Mouse (Mus musculus) spleen, adult 12 weeks (tissue): ENCODE measurements around the gene Lctl.
"Not testable (repeated sequence)": the region's sequence is repeated elsewhere in the genome, so short reads cannot be mapped to it uniquely, and the experiment has no call there.

Experiments used
- DNase-seq: peaks from one replicate; pipeline ENCODE4 v3.0.0; 2022; ENCODE audit warnings: low spot score

Lctl gene

GRCm38 (mm10) chr9:64120584-64121277 lies 3.8 kb downstream of the Lctl start:
- peak; percentile 9 for DNase-seq

DNA sequence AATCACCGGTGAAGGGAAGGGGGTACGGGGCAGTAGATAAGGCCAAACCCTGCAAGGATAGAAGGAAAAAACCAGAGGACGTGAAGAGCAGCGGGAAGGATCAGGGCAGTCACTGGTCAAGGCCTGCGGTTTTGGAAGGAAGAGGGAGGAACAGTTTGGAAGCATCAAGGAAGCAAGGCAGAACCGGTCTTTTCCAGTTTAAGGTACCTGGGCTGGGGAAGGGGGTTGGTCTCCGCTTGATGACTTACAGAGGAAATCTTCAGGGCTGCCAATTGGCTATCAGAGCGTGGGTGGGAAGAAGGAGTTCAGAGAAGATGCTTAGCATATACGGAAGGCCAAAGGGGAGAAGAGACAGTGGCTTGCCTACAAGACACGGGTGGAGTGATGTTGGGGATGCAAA lies 5.7 kb downstream of the Lctl start:
- DNase-seq, result no peak

GRCm38 (mm10) chr9:64124846-64125245 lies 7.9 kb downstream of the Lctl start:
- not testable (repeated sequence) for DNase-seq

- DNase-seq, result no peak
Measured at GRCm38 (mm10) chr9:64125307-64125706, 8.4 kb downstream of the Lctl start.

GRCm38 (mm10) chr9:64126121-64126520 lies 9.2 kb downstream of the Lctl start:
- no peak for DNase-seq

GRCm38 (mm10) chr9:64131623-64132022 lies 14.7 kb downstream of the Lctl start:
- no peak for DNase-seq

DNA sequence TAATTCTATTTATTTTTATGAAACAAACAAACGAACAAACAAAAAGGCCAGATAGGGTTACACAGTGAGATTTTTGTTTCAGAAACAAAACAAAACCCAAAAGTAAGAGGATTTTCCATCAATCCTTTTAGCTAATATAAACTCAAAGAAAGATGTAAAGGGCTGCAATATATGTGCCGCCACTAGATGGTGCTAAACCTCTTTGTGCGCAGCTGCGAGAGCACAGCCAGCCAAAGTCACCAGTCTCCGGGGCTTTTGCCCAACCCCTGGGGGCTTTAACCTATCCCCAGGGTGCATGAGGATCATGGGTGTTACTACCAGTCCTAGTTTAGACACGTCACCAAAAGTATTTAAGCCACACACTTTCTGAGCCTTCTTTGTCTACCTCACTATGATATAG lies 21.9 kb downstream of the Lctl start:
- DNase-seq, result peak; percentile 40

DNA sequence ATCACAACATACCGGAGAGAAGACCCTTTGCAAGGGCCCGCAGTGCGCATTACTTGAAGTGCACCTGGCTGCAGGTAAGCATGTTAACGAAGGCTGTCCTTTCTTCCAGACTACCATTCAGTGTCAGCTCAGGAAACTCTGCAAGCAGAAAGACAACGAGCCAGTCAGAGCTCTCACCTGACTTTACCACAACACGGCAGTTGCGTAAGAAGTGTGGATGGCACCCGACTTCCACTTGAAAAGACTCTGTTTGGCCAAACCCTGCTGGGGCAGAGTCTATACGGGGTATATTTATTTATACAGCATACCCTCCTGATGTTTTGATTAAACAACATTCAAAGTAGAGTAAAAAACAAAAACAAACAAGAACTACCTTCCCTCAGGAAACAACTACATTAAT lies 22.9 kb downstream of the Lctl start:
- no peak for DNase-seq

DNA sequence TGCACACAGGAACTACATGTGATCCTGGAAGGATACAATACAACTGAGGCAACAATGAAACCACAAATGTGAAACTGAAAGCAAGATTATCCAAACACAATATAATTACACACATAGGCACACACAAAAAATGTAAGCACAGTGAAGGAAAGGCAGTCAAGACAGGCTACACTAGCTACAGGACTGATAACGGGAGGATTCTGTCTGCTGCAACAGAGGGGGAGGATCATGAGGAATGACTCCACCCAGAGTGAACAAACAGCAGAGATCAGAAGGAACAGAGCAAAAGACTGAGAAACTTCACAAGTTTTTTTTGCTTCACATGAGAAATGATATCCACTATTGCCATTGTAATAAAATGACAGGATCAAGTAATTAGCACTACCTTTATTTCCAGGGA lies 39.7 kb downstream of the Lctl start:
- DNase-seq, result no peak

DNA sequence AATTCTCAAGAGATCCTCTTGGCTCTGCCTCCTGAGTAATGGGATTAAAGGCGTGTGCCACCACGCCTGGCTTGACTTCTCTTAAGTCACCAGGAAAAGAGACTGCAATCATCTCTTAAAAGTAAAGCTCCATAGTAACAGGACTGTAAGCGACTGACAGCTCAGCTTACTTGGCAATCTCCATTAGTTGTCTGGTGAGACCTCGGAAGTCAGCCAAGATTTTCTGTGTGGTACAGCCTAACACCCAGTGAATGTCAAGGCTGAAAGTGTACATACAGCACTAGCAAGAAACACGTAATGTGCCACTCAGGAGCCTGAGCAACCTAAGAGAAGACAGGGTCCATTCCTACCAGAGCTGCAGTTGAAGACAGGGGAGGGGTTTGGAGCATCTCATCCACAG lies 43.5 kb downstream of the Lctl start:
- DNase-seq, result no peak

- not testable (repeated sequence) for DNase-seq
Measured at GRCm38 (mm10) chr9:64169967-64170366, 53.0 kb downstream of the Lctl start.

DNA sequence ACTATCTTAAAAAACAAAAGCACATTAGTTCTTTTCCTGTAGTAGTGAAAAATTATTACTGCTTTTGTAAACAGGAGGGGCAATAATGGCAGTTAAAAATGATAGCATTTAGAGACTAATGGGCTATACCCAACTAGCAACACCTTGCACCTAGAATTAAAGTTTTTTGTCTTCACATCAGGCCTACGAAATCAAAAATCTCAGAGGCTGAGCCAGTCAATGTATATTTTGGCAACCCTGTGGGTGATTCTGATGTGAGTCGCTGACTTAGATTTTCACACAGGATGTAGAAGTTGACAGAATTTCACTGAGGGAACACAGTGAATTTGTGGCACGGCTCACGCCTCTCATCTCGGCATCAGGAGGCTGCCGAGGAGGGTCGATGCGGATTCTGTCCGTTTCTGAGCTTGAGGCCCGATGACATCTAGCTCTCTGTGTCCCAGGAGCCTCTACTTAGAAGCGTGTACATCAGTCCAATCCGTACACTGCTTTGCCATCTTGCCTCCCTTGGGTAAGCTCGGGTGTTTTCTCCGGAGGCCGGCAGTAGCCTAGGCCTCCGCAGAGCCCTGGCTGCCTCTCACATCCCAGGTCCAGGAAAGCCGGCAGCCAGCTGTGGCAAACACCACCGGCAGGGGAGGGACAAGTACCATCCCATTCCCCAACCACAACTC lies 55.3 kb downstream of the Lctl start:
- DNase-seq, result no peak

DNA sequence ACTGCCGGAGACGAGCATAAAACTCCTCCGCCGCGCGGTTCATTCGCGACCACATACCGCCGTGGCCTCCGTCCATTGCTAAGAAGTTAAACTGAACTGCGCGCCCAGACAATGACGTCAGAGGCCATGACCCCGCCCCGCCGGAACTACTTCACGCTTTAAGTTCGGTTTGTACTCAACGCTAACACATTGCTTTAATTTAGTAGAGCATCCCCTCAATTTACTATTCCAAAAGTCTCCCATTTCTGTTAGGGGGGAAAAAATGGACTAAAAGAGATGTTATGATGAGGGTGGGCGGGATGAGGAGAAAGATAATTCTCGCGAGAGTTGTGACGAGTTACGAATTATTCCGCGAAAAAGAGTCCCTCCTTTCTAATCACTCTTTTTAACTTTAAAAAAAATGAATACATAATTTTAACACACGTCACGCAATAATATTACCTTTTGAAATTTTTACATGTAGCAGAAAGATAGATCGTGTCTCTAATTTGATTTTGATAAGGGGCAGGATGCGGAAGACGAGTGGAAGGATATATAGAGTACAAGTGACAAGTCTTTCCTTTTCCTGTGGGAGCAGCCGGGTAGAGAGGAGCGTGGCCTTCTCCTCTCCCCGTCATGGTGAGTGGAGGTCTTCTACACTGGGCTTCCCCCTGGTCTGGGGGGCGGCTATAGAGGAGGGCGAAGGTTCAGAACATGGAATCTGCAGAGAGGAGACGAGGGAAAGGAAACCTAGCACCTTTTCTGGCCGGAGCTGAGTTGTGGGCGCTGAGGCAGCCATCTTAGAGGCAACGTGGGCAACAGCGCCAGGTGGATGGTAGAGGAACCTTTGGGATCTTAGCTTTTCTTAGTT lies 56.1 kb downstream of the Lctl start, which contains the start of the genes Zwilch and Rpl4:
Zwilch (minus strand) TSS at position 289 of the 850 bp plus-strand sequence.
Rpl4 (plus strand) TSS at position 560 of the 850 bp plus-strand sequence.
- DNase-seq, result peak; percentile 80

GRCm38 (mm10) chr9:64173666-64174220 lies 56.8 kb downstream of the Lctl start:
- DNase-seq, result no peak

GRCm38 (mm10) chr9:64174341-64174740 lies 57.4 kb downstream of the Lctl start:
- no peak for DNase-seq

- no peak for DNase-seq
Measured at GRCm38 (mm10) chr9:64174766-64175165, 57.8 kb downstream of the Lctl start.

- no peak for DNase-seq
Measured at GRCm38 (mm10) chr9:64175378-64175777, 58.4 kb downstream of the Lctl start.

GRCm38 (mm10) chr9:64178610-64178973 lies 61.6 kb downstream of the Lctl start:
- DNase-seq, result no peak

- DNase-seq, result peak; percentile 83
Measured at GRCm38 (mm10) chr9:64178974-64179646, 62.2 kb downstream of the Lctl start, which contains the start of gene Snapc5. Snapc5 (plus strand) TSS chr9:64179274.

DNA sequence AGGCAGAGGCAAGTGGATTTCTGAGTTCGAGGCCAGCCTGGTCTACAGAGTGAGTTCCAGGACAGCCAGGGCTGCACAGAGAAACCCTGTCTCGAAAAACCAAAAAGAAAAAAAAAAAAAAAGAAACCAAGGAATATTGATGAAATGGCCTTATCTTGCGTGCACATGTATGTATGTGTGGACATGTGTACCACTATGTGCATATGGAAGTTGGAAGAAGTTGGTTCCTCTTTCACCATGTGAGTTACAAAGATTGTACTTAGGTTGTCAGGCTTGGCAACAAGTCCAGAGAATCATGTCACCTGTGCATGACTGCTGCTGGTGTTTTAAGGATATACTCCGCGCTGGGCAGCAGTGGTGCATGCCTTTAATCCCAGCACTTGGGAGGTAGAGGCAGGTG lies 66.3 kb downstream of the Lctl start:
- DNase-seq, result not testable (repeated sequence)

DNA sequence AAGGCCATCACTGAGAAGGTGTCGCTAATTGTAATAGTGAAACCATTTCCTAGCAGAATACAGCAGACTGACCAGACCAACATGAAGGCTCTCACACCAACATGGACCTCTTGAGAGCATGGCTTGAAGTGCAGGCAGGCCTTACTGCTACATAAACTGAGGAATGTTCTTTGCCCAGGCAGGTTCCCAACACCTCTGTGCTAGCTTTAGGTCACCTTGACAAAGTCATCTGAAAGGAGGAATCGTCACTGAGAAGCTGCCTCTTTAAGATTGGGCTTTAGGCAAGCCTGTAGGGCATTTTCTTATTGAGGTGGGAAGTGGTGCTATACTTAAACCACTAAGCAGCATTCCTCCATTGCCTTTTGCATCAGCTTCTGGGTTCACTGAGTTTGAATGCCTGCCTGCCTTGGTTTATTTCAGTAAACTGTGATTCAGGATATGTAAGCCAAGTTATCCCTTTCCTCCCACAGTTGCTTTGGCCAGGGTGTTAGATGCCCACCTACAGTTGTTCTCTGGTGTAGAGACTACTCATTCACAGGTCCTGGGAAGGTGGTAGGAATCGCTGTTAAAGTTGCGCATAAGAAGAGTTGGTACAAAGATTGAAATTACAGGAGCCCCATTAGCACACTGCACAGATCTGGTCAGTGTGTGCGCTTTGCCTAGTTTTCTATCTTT lies 67.4 kb downstream of the Lctl start:
- DNase-seq, result no peak
